Mouse (Mus musculus): Measurements from ENCODE around the gene Slc29a3.
A peak's percentile ranks its signal among the peaks of the same experiment; 100 is the strongest.

The Slc29a3 gene

DNA sequence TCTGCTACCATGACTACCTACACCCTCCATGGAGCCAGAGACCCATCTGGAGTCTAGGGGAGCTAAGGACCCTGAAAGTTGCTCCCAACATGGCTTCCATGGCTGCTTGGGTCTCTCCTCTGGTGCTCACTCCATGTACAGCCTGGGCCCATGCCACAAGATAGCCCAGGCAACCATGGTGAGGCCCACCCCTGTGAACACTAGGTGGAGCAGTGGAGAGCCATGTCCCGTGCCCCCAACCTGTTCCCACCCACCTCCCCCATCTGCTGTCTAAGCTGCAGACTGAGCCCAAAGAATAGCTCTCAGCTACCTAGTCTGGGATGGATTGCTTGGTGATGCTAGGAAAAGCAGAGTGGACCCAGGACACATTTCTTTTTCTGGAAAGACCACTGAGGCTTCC lies 29.2 kb downstream of the Slc29a3 start:
- DNase-seq = no peak

DNA sequence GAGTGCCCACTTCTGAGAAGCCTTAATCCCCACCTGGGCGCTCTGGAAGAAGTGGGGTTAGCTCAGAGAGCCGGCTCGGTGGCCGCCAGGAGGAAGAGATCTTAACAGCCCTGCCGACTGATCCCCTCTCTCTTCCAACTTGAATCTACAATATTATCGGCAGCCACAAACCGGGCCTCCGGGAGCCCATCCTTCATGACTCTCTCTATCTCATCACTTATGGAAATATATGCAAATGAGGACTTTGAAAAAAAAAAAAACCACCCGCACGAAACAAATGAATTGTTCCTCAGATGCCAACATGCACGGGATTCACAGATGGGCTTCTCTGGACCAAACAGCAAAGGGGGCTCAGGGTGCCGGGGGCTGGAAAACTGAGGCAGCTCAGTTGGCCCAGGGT lies 31.0 kb downstream of the Slc29a3 start:
- no peak for DNase-seq

- no peak for DNase-seq
Measured at GRCm38 (mm10) chr10:60720461-60720860, 32.1 kb downstream of the Slc29a3 start.

GRCm38 (mm10) chr10:60718491-60718890 lies 34.1 kb downstream of the Slc29a3 start:
- DNase-seq = no peak

- DNase-seq = peak; percentile 79
Measured at GRCm38 (mm10) chr10:60716449-60716848, 36.1 kb downstream of the Slc29a3 start.

GRCm38 (mm10) chr10:60712299-60712698 lies 40.3 kb downstream of the Slc29a3 start:
- DNase-seq = peak; percentile 73

- DNase-seq = peak; percentile 92
Measured at GRCm38 (mm10) chr10:60708837-60709236, 43.8 kb downstream of the Slc29a3 start.

DNA sequence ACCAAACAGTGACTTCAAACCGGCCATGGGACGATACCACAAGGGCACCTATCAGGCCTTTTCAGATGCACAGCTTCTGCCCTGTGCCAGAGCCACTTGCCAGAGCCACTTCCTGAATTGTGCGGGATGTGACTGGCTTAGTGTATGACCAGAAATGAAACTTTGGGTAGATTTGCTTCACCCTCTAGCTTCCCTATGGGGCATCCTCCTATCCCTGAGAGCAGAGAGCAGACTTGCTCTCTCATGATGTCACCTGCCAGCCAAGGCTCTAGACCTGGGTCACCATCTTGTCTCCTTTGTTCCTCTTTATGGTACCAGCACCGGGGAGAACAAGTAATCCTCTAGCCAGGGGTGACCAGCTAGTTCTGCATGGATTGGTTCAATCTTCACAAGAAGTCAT lies 46.3 kb downstream of the Slc29a3 start:
- DNase-seq = no peak

DNA sequence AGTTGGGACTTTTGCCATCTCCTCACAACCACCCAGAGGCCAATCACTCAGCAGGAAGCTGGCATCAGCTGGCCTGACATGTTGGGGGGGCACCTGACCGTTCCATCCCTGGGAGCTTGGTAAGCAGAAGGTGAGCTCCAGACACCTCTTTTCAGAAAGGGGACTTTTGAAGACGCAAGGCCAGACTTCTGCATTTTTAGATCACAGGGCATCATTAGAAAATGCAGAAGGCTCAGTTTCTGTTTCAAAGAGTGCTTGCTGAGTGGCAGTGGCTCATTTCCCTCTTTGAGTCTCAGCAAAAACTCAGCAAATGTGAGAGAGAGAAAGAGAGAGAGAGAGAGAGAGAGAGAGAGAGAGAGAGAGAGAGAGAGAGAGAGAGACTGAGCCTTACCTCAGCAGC lies 47.5 kb downstream of the Slc29a3 start:
- no peak for DNase-seq

- DNase-seq = no peak
Measured at GRCm38 (mm10) chr10:60697775-60698174, 54.8 kb downstream of the Slc29a3 start.

DNA sequence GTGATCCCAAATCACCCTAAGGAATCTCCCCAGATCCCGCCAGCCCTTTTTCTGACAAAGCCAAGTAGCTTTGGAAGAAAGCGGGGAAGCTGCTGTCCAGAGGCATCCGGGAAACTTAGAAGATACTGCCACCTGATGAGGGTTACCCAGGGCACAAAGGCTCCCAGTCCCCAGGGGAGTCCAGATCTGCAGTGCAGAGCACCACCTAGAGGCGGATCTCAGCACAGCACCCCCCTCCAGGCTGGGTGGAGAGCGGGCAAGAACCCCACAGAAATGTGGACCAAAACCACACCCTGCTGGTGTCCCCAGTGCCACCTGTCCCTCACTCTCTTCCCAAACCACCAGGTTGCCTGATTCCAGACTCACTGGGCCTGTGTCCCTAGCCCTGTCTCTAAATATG lies 55.6 kb downstream of the Slc29a3 start:
- peak; percentile 71 for DNase-seq

DNA sequence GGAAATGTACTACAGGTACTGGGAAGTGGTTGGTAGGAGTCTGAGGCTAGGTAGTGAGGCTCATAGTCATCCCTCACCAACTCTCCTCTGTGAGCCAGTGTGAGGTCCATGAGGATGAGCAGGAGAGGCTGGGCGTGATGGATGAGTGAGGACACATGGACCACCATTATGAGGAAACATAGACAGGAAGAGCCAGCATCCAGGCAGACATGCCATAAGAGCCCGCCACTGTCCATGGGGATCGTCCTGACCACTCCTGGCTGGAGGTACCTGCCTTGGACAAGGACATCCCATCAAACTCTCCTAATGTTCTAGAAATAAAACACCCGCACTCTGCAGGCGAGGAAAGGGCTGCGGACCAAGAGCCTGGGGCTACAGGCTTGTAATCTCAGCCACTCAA lies 56.2 kb downstream of the Slc29a3 start, which contains the start of gene Cdh23:
Gene Cdh23, minus strand, starts transcription at position 101 of the 400 bp plus-strand sequence.
- no peak for DNase-seq

- no peak for DNase-seq
Measured at GRCm38 (mm10) chr10:60691671-60692390, 60.8 kb downstream of the Slc29a3 start.

DNA sequence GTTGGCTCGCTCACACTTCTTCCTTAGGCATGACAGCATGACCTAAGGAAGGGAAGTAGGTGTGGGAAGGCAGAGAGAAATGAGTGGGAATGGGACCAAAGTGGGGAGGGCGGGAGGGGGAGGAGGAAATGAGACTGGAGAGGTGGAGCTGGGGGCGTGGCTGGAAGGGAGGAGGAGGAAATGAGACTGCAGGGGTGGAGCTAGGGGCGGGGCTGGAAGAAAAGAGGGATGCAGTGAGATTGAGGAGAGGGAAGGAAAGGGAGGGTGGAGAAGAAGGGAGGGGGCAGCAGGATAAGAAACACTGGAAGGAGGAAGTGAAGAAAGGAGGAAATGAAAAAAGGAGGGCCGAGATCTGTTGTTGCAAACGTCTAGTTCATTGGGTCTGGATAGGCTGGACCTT lies 61.6 kb downstream of the Slc29a3 start:
- DNase-seq = no peak

DNA sequence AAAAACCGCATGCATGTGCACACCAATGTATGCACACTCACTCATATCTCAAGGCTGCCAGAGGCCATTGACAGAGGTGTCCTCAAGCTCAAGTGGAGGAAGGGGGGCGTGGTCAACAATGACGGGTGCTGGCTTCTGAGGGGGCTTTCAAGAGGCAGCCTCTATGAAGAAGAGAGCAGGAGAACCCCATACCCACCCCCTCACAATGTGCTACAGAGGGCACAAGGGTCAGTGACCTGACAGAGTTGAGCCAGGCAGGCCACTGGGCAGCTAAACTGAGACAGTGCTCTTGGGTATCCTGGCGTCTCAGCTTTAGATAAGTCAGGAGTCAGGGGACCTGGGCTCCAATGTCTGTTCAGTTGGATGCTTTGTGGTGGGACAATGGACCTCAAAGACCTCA lies 63.2 kb downstream of the Slc29a3 start:
- DNase-seq = no peak

DNA sequence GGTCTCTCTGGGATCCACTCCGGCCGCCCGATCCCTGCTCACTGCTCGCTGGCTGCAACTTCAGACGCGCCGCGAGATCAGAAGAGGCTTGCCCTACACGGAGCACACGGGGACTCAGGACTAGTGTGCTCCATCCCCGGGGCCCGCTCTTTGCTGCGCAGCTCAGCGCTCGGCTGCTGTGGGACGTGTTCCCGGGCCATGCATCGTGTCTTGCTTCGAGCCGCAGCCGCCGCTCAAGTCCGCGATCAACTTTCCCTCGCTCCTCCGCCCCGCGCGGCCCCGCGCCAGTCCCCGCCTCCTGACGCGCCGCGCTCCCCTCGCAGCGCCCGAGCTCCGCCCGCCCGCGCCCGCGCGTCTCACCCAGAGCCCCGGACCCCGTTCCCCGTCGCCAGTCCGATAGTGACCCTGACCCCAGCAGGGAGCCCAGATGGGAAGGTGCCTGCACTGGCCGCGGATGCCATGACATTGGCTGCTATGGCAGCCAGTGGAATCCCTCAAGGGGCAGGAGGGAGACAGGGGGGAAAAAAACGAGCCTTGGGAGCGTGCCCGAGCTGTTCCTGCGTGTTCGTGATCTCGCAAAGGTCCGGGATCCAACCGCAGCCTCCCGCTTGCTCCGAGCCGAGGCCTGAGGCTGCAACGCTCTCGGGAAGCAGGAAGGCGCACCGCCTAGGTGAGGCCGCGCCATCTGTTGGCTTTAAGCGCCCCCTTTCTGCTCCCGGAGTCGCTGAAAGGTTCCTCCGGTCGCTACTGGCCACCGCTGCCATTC lies 65.4 kb downstream of the Slc29a3 start:
- DNase-seq = peak; percentile 41

- DNase-seq = no peak
Measured at GRCm38 (mm10) chr10:60686641-60686975, 66.0 kb downstream of the Slc29a3 start.

DNA sequence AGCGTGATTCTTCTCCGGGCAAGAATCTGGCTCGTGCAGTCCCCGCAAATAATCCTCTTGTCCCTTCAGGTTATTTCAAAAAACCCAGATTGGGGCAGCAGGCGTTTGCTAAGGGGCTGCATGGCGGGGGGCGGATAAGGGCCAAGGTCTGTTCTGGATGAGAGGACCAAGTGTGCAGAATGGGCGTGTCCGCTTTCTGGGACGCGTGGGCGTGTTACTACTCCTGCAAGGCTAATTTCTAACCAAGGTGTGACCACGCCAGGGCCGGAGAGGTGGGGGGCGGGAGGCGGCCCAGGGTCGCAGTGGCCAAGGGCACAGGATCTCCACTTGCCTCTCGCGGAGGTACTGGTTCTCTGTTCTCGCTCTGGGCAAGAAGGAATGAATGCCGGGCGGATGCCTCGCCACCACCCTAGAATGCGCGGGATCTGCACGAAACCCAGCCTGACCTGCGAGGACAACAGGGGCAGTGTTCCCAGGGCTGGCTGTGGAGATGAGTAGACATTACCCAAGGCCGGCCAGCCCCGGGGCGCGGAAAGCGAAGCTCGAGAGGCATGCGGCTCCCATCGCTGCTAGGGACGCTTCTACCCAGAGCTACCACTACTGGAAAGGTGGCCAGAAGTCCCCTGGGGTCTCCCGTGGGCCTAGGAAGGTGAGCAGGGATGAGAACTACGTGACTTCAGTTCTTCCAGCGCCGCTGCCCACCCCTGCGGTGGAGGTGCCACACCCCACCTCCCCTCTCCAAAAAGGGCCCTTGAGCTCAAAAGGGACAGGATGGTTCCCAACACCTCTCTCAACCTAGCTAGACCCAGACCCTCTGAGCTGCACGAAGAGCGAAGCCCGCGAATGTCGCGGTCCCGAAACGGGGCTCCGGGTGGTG lies 66.6 kb downstream of the Slc29a3 start:
- no peak for DNase-seq

DNA sequence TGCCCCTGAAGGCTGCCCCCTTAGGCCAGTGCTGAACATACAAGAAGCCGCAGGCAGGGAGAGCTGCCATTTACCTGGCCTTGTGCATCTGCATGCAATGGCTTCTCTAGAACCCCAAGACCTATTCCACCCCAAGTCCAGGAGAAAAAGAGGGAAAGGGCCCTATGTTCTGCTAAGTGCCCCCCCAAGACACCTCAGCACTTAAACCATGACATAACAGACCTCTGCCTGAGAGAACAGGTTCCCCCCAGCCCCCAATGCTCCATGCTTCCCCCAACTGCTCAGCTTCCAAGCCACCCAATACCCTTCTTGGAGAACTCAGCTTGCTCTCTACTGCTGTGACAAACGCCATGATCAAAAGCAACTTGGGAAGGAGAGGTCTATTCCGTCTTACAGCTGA lies 73.7 kb downstream of the Slc29a3 start:
- no peak for DNase-seq

- no peak for DNase-seq
Measured at GRCm38 (mm10) chr10:60677319-60677718, 75.3 kb downstream of the Slc29a3 start.

GRCm38 (mm10) chr10:60670166-60670565 lies 82.4 kb downstream of the Slc29a3 start:
- DNase-seq = peak; percentile 20

DNA sequence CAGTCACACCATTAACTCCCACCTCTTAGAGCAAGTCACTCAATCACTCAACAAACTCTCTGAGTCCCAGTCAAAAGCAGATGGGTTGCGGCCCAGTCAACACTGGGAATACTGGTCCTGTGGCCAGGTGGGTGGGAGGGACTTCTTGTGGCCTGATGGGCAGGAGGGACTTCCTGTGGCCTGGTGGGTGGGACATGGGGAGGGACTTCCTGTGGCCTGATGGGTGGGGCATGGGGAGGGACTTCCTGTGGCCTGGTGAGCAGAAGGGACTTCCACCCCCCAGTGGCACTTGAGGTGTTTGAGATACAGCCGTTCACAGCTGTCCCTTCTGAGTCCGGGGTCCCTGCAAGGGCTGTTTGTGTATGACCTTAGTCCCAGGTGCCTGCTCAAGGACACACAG lies 84.0 kb downstream of the Slc29a3 start:
- DNase-seq = no peak

All from kidney, adult 9 months (tissue).